Mouse (Mus musculus) heart, embryonic 10.5 days (tissue): ENCODE data around the gene Ncor2. TPM values are rescaled to one million over a fixed set of nuclear protein-coding genes. Genes with fewer than 3 reads are reported as not detected.

ENCODE experiments used
- DNase-seq: peaks from one replicate; pipeline ENCODE4 v3.0.0-alpha.2; 2017; ENCODE audit warnings: low spot score
- H3K27ac ChIP-seq: fragments of 300-500 bp; sonication (generic); 2 replicates; pipeline ENCODE4 v1.5.1; 2016; ENCODE audit warnings: mild to moderate bottlenecking
- H3K27me3 ChIP-seq: fragments of 300-500 bp; sonication (generic); 2 replicates; pipeline ENCODE4 v1.6.1; 2016; ENCODE audit warnings: mild to moderate bottlenecking; ENCODE audit not compliant: poor library complexity, insufficient read depth, severe bottlenecking
- H3K36me3 ChIP-seq: fragments of 300-500 bp; sonication (generic); 2 replicates; pipeline ENCODE4 v1.6.1; 2016; ENCODE audit warnings: mild to moderate bottlenecking, moderate library complexity
- H3K4me1 ChIP-seq: fragments of 300-500 bp; sonication (generic); 2 replicates; pipeline ENCODE4 v1.6.1; 2016; ENCODE audit warnings: mild to moderate bottlenecking
- H3K4me3 ChIP-seq: fragments of 300-500 bp; sonication (generic); 2 replicates; pipeline ENCODE4 v1.5.1; 2016; ENCODE audit warnings: mild to moderate bottlenecking, moderate library complexity
- H3K9me3 ChIP-seq: fragments of 300-500 bp; sonication (generic); 2 replicates; pipeline ENCODE4 v1.6.1; 2016; ENCODE audit warnings: mild to moderate bottlenecking, moderate library complexity
- WGBS: fragments of 180-500 bp; shearing (Covaris S2); methylation state at CpG from one replicate; pipeline ENCODE4 v1.1.7; 2016; 5-methylcytosine and 5-hydroxymethylcytosine counted together
- polyA plus RNA-seq: library from polyadenylated mRNA; unstranded; fragments of >200 nt; fragmentation: Nextera tagmentation; extraction: Ambion mirVana; gene quantifications from 2 replicates; pipeline ENCODE4 v1.2.1, GENCODE M21; 2016

The Ncor2 gene
- polyA plus RNA-seq, 1 experiment from 2014 or later = 23.3 TPM

- H3K27me3 ChIP-seq = no peaks in the 10 kb centered on the region
- H3K36me3 ChIP-seq = peaks cover 28% of the 10 kb centered on the region
- H3K9me3 ChIP-seq = no peaks in the 10 kb centered on the region
- H3K4me1 ChIP-seq = peaks cover 87% of the 10 kb centered on the region
- no peak for DNase-seq
- no peak overlapping the region for H3K4me3 ChIP-seq
- WGBS = 79% methylated on average over 3 of the region's 3 CpGs
- H3K27ac ChIP-seq = peak overlapping the region; percentile 72; the same call in 1 of the 2 replicates
Observed at GRCm38 (mm10) chr5:125125219-125125618, 53.8 kb downstream of the Ncor2 start.

- H3K27ac ChIP-seq = 0 out of 2 replicates have a peak overlapping the region, but pooled peaks have one; percentile 18
- 82% methylated on average over 7 of the region's 7 CpGs for WGBS
- H3K4me3 ChIP-seq = no peak overlapping the region
- peaks cover 83% of the 10 kb centered on the region for H3K4me1 ChIP-seq
- no peak for DNase-seq
- no peaks in the 10 kb centered on the region for H3K27me3 ChIP-seq
- H3K36me3 ChIP-seq = peaks cover 40% of the 10 kb centered on the region
- H3K9me3 ChIP-seq = no peaks in the 10 kb centered on the region
Observed at GRCm38 (mm10) chr5:125124002-125124401, 55.0 kb downstream of the Ncor2 start.

GRCm38 (mm10) chr5:125123206-125123605, 55.8 kb downstream of the Ncor2 start:
- DNase-seq = no peak
- Histone ChIP-seq H3K27me3 (no peaks in the 10 kb centered on the region), H3K4me3 (no peak overlapping the region), H3K4me1 (peaks cover 80% of the 10 kb centered on the region), H3K9me3 (no peaks in the 10 kb centered on the region), H3K36me3 (peaks cover 48% of the 10 kb centered on the region), H3K27ac (0 out of 2 replicates have a peak overlapping the region, but pooled peaks have one; percentile 3)
- WGBS = 61% methylated on average over 3 of the region's 3 CpGs

- H3K27ac ChIP-seq = no peak overlapping the region
- no peaks in the 10 kb centered on the region for H3K27me3 ChIP-seq
- H3K4me1 ChIP-seq = peaks cover 78% of the 10 kb centered on the region
- DNase-seq = no peak
- no peak overlapping the region for H3K4me3 ChIP-seq
- WGBS = 84% methylated on average over 7 of the region's 7 CpGs
- no peaks in the 10 kb centered on the region for H3K9me3 ChIP-seq
- peaks cover 55% of the 10 kb centered on the region for H3K36me3 ChIP-seq
Observed at GRCm38 (mm10) chr5:125122546-125122945, 56.5 kb downstream of the Ncor2 start.

GRCm38 (mm10) chr5:125122049-125122448, 57.0 kb downstream of the Ncor2 start:
- no peak for DNase-seq
- H3K9me3 ChIP-seq = no peaks in the 10 kb centered on the region
- peaks cover 60% of the 10 kb centered on the region for H3K36me3 ChIP-seq
- peaks cover 74% of the 10 kb centered on the region for H3K4me1 ChIP-seq
- WGBS = 87% methylated on average over 7 of the region's 7 CpGs
- H3K4me3 ChIP-seq = no peak overlapping the region
- H3K27me3 ChIP-seq = no peaks in the 10 kb centered on the region
- H3K27ac ChIP-seq = no peak overlapping the region

- peaks cover 78% of the 10 kb centered on the region for H3K4me1 ChIP-seq
- H3K9me3 ChIP-seq = no peaks in the 10 kb centered on the region
- WGBS = 78% methylated on average over 17 of the region's 17 CpGs
- no peak for DNase-seq
- H3K4me3 ChIP-seq = no peak overlapping the region
- no peak overlapping the region for H3K27ac ChIP-seq
- H3K36me3 ChIP-seq = peaks cover 73% of the 10 kb centered on the region
- no peaks in the 10 kb centered on the region for H3K27me3 ChIP-seq
Observed at GRCm38 (mm10) chr5:125120517-125121303, 58.3 kb downstream of the Ncor2 start.

GRCm38 (mm10) chr5:125117238-125117637, 61.8 kb downstream of the Ncor2 start:
- Histone ChIP-seq H3K27me3 (no peaks in the 10 kb centered on the region), H3K36me3 (peaks cover 80% of the 10 kb centered on the region), H3K4me1 (peaks cover 60% of the 10 kb centered on the region), H3K9me3 (no peaks in the 10 kb centered on the region), H3K27ac (no peak overlapping the region), H3K4me3 (no peak overlapping the region)
- 85% methylated on average over 5 of the region's 5 CpGs for WGBS
- DNase-seq = no peak

GRCm38 (mm10) chr5:125113029-125113428, 66.0 kb downstream of the Ncor2 start:
- WGBS = 52% methylated on average over 5 of the region's 5 CpGs
- peaks cover 88% of the 10 kb centered on the region for H3K36me3 ChIP-seq
- H3K4me1 ChIP-seq = peaks cover 44% of the 10 kb centered on the region
- no peaks in the 10 kb centered on the region for H3K9me3 ChIP-seq
- peak overlapping the region; percentile 29; the same call in 1 of the 2 replicates for H3K27ac ChIP-seq
- no peaks in the 10 kb centered on the region for H3K27me3 ChIP-seq
- no peak for DNase-seq
- no peak overlapping the region for H3K4me3 ChIP-seq

GRCm38 (mm10) chr5:125112588-125112987, 66.4 kb downstream of the Ncor2 start:
- H3K27me3 ChIP-seq = no peaks in the 10 kb centered on the region
- 84% methylated on average over 1 of the region's 1 CpGs for WGBS
- H3K36me3 ChIP-seq = peaks cover 88% of the 10 kb centered on the region
- DNase-seq = no peak
- H3K4me1 ChIP-seq = peaks cover 41% of the 10 kb centered on the region
- no peak overlapping the region for H3K4me3 ChIP-seq
- no peaks in the 10 kb centered on the region for H3K9me3 ChIP-seq
- H3K27ac ChIP-seq = peak overlapping the region; percentile 26; the same call in 1 of the 2 replicates

- Histone ChIP-seq H3K27ac (peak overlapping the region; percentile 19; the same call in 1 of the 2 replicates), H3K4me1 (peaks cover 44% of the 10 kb centered on the region), H3K4me3 (no peak overlapping the region), H3K36me3 (peaks cover 81% of the 10 kb centered on the region), H3K27me3 (no peaks in the 10 kb centered on the region), H3K9me3 (no peaks in the 10 kb centered on the region)
- no peak for DNase-seq
- 54% methylated on average over 6 of the region's 6 CpGs for WGBS
Observed at GRCm38 (mm10) chr5:125111137-125111536, 67.9 kb downstream of the Ncor2 start.

GRCm38 (mm10) chr5:125110722-125111121, 68.3 kb downstream of the Ncor2 start:
- peaks cover 43% of the 10 kb centered on the region for H3K4me1 ChIP-seq
- H3K27ac ChIP-seq = peak overlapping the region; percentile 19; the same call in 1 of the 2 replicates
- H3K36me3 ChIP-seq = peaks cover 81% of the 10 kb centered on the region
- 71% methylated on average over 3 of the region's 3 CpGs for WGBS
- no peak for DNase-seq
- H3K4me3 ChIP-seq = no peak overlapping the region
- H3K9me3 ChIP-seq = no peaks in the 10 kb centered on the region
- H3K27me3 ChIP-seq = no peaks in the 10 kb centered on the region

GRCm38 (mm10) chr5:125110196-125110595, 68.8 kb downstream of the Ncor2 start:
- peaks cover 81% of the 10 kb centered on the region for H3K36me3 ChIP-seq
- H3K27me3 ChIP-seq = no peaks in the 10 kb centered on the region
- DNase-seq = no peak
- no peaks in the 10 kb centered on the region for H3K9me3 ChIP-seq
- no peak overlapping the region for H3K4me3 ChIP-seq
- WGBS = 83% methylated on average over 8 of the region's 8 CpGs
- H3K27ac ChIP-seq = peak overlapping the region; percentile 29; the same call in 1 of the 2 replicates
- peaks cover 48% of the 10 kb centered on the region for H3K4me1 ChIP-seq

- Histone ChIP-seq H3K4me1 (peaks cover 65% of the 10 kb centered on the region), H3K4me3 (no peak overlapping the region), H3K36me3 (peaks cover 80% of the 10 kb centered on the region), H3K27ac (no peak overlapping the region), H3K9me3 (no peaks in the 10 kb centered on the region), H3K27me3 (no peaks in the 10 kb centered on the region)
- DNase-seq = no peak
- 69% methylated on average over 11 of the region's 11 CpGs for WGBS
Observed at GRCm38 (mm10) chr5:125107011-125107651, 71.9 kb downstream of the Ncor2 start.
